ENCODE assay signal across 9 mouse cellular contexts in the genomic region with DNA sequence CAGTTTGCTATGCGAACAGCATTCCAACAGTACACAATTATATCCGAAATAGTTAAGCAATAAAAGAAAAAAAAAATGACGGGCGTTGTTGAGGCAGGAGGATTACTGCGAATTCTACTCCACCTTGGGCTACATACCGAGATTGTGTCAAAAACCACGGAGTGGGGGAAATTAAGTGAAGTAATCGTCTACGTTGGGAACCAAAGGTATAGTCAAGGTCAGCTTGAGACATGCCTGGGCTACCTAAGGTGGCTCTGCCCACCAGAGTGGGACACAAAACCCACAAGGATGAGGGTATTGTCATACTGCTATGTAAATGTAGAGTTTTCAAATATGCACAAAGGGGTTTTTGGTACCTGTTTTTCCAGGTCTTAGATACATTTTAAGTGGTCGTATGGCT.
DNase-seq lines count a peak whose midpoint lies in the region; ATAC-seq and TF ChIP-seq lines count a peak whose summit lies in the region.
"Had no signal": no experiment of that assay in that cellular context is flagged by ENCODE, and none has a peak within 500 bp of the region (broad histone marks: within the 10 kb centered on the region; RNA-seq: fewer than 3 reads in every experiment).

No protein-coding gene starts in this region.

- H3K9ac ChIP-seq in heart, embryonic 12.5 days: peak overlapping the region; percentile 88
- peak overlapping the region; percentile 85 for H3K9ac ChIP-seq in ES-E14 (ENCODE audit: insufficient read depth, low read depth, low read length, poor library complexity, severe bottlenecking)
- H3K9ac ChIP-seq in forebrain, embryonic 16.5 days (replicated peaks; ENCODE audit: low read depth, low read length): peak overlapping the region; percentile 67
- H3K9ac ChIP-seq in liver, embryonic 16.5 days (ENCODE audit: low read depth, low read length): peak overlapping the region; percentile 83

- WGBS in heart, embryonic 12.5 days: 8% methylated on average over 10 of the region's 10 CpGs
- WGBS in forebrain, embryonic 16.5 days: 6% methylated on average over 10 of the region's 10 CpGs
- 7% methylated on average over 10 of the region's 10 CpGs for WGBS in liver, embryonic 16.5 days (ENCODE audit: insufficient replicate concordance)

- no peaks in the 10 kb centered on the region for H3K9me3 ChIP-seq in heart, embryonic 12.5 days (replicated peaks)
- H3K9me3 ChIP-seq in ES-E14 (ENCODE audit: control insufficient read depth, insufficient read depth, low read depth, low read length): no peaks in the 10 kb centered on the region
- no peaks in the 10 kb centered on the region for H3K9me3 ChIP-seq in forebrain, embryonic 16.5 days (ENCODE audit: control insufficient read depth, low read length)
- H3K9me3 ChIP-seq in liver, embryonic 16.5 days (replicated peaks; ENCODE audit: control insufficient read depth, low read length): no peaks in the 10 kb centered on the region

- intact Hi-C loops in left cerebral cortex, postnatal 10 days (cut with DNase I): loop anchor here (5.0 kb wide), 1 partner anchor 189 kb away; a partner anchor contains a TSS

- H3K4me1 ChIP-seq in heart, embryonic 12.5 days (replicated peaks): peaks cover 2% of the 10 kb centered on the region; the same call in 1 of the 2 replicates
- H3K4me1 ChIP-seq in ES-E14 (ENCODE audit: control insufficient read depth in 2 of 2, insufficient read depth in 2 of 2, low read length in 2 of 2, poor library complexity in 1 of 2): peaks cover 4 to 11% of the 10 kb centered on the region in 2 experiments; a peak in 3 of 4 replicates
- H3K4me1 ChIP-seq in forebrain, embryonic 16.5 days (replicated peaks; ENCODE audit: control insufficient read depth, insufficient read depth, low read length): peaks cover 8% of the 10 kb centered on the region
- H3K4me1 ChIP-seq in liver, embryonic 16.5 days (ENCODE audit: control insufficient read depth, low read depth, low read length): peaks cover 11% of the 10 kb centered on the region

- in situ Hi-C loops in ES-E14 (cut with MboI; ENCODE audit: low sequenced_read_pairs in 2 of 2, unreplicated experiment in 2 of 2): no loop called here

- no peaks in the 10 kb centered on the region for H3K36me3 ChIP-seq in heart, embryonic 12.5 days
- H3K36me3 ChIP-seq in ES-E14 (ENCODE audit: control insufficient read depth, insufficient read depth, low read length, poor library complexity, severe bottlenecking): no peaks in the 10 kb centered on the region
- H3K36me3 ChIP-seq in forebrain, embryonic 16.5 days (ENCODE audit: control insufficient read depth, insufficient read depth): no peaks in the 10 kb centered on the region
- no peaks in the 10 kb centered on the region for H3K36me3 ChIP-seq in liver, embryonic 16.5 days (ENCODE audit: control insufficient read depth, insufficient read depth)

- H3K27me3 ChIP-seq in heart, embryonic 12.5 days (replicated peaks): no peaks in the 10 kb centered on the region
- no peaks in the 10 kb centered on the region for H3K27me3 ChIP-seq in forebrain, embryonic 16.5 days (replicated peaks; ENCODE audit: control insufficient read depth, insufficient read depth, low read length)
- no peaks in the 10 kb centered on the region for H3K27me3 ChIP-seq in liver, embryonic 16.5 days (ENCODE audit: control insufficient read depth, insufficient read depth, low read depth, low read length)
- H3K27me3 ChIP-seq: Patski had no signal

- DNase-seq in heart, adult 11 months: no peak
- DNase-seq in ES-E14 (ENCODE audit: low read depth, low spot score): no peak
- no peak for DNase-seq in yolk sac, embryonic 10.5 days (ENCODE audit: low spot score)
- no peak for DNase-seq in c-Kit-positive CD71-positive TER-119-positive erythroid progenitor cells, embryonic 14.5 days (ENCODE audit: low spot score)
- DNase-seq in left cerebral cortex, postnatal 10 days (ENCODE audit: extremely low spot score in 1 of 2, low spot score in 2 of 2): no peak

- H3K4me3 ChIP-seq in heart, embryonic 12.5 days: peak overlapping the region; percentile 73
- H3K4me3 ChIP-seq in ES-E14 (ENCODE audit: insufficient read depth in 1 of 2, low read depth in 1 of 2, low read length in 2 of 2, poor library complexity in 1 of 2, severe bottlenecking in 1 of 2): peak overlapping the region; percentile 72 to 84
- peak overlapping the region; percentile 57 for H3K4me3 ChIP-seq in forebrain, embryonic 16.5 days (replicated peaks; ENCODE audit: low read length)
- peak overlapping the region; percentile 77 for H3K4me3 ChIP-seq in liver, embryonic 16.5 days (ENCODE audit: low read depth, low read length)

- no peak overlapping the region for H3K27ac ChIP-seq in heart, embryonic 12.5 days (ENCODE audit: poor library complexity, severe bottlenecking)
- H3K27ac ChIP-seq in ES-E14 (ENCODE audit: insufficient read depth, low read depth, low read length, poor library complexity, severe bottlenecking): no peak overlapping the region; the same call in 1 of the 2 replicates
- H3K27ac ChIP-seq in forebrain, embryonic 16.5 days (ENCODE audit: low read length): peak overlapping the region; percentile 46
- no peak overlapping the region for H3K27ac ChIP-seq in liver, embryonic 16.5 days (ENCODE audit: low read length)

- ATAC-seq in heart, embryonic 12.5 days (ENCODE audit: insufficient number of reproducible peaks, low FRiP score): no peak
- ATAC-seq in forebrain, embryonic 16.5 days: no peak
- ATAC-seq in liver, embryonic 16.5 days (ENCODE audit: low read depth): no peak

- peak overlapping the region; percentile 82 for H3K4me2 ChIP-seq in heart, embryonic 12.5 days
- H3K4me2 ChIP-seq in forebrain, embryonic 16.5 days (ENCODE audit: low read length): peak overlapping the region; percentile 80
- peak overlapping the region; percentile 97 for H3K4me2 ChIP-seq in liver, embryonic 16.5 days (ENCODE audit: low read depth, low read length)

TF ChIP-seq in ES-E14, 5 proteins besides CTCF, POLR2A, EP300 and RAD21:
- no peak for TF ChIP-seq HCFC1 (IDR thresholded peaks at IDR 0.05; ENCODE audit: borderline replicate concordance, insufficient read depth, low read length)
- TF ChIP-seq ZC3H11A (IDR thresholded peaks at IDR 0.05; ENCODE audit: borderline replicate concordance, low read depth, low read length): no peak
